Mouse (Mus musculus): ENCODE data around the gene Limch1. TPM values are rescaled to one million over a fixed set of nuclear protein-coding genes. Genes with fewer than 3 reads are reported as not detected.
A peak's percentile ranks its signal among the peaks of the same experiment; 100 is the strongest.

The Limch1 gene
- polyA plus RNA-seq, 1 experiment from 2014 or later = 67.8 TPM

GRCm38 (mm10) chr5:66861232-66862035, 115.8 kb downstream of the Limch1 start:
- no peaks in the 10 kb centered on the region for H3K36me3 ChIP-seq (ENCODE audit: insufficient read depth)
- 31% methylated on average over 17 of the region's 17 CpGs for WGBS
- no peak overlapping the region for H3K9ac ChIP-seq
- no peaks in the 10 kb centered on the region for H3K9me3 ChIP-seq (ENCODE audit: low read depth, low read length)
- H3K27me3 ChIP-seq (ENCODE audit: insufficient read depth, low read length) = no peaks in the 10 kb centered on the region
- no peak overlapping the region; the same call in 1 of the 2 replicates for H3K4me2 ChIP-seq
- TF ChIP-seq CTCF (IDR thresholded peaks at IDR 0.05; ENCODE audit: low read depth) = no peak
- H3K4me3 ChIP-seq (ENCODE audit: low read depth, low read length) = no peak overlapping the region
- H3K4me1 ChIP-seq (ENCODE audit: insufficient read depth) = peaks cover 23% of the 10 kb centered on the region
- ATAC-seq (ENCODE audit: insufficient read depth) = peak; percentile 33
- DNase-seq = peak; percentile 58
- H3K27ac ChIP-seq (ENCODE audit: low read depth) = peak overlapping the region; percentile 66

GRCm38 (mm10) chr5:66862151-66862550, 116.5 kb downstream of the Limch1 start:
- H3K4me1 ChIP-seq (ENCODE audit: insufficient read depth) = peaks cover 19% of the 10 kb centered on the region
- ATAC-seq (ENCODE audit: insufficient read depth) = peak; percentile 84
- H3K9me3 ChIP-seq (ENCODE audit: low read depth, low read length) = no peaks in the 10 kb centered on the region
- DNase-seq = peak; percentile 80
- no peaks in the 10 kb centered on the region for H3K27me3 ChIP-seq (ENCODE audit: insufficient read depth, low read length)
- no peak overlapping the region for H3K9ac ChIP-seq
- H3K4me3 ChIP-seq (ENCODE audit: low read depth, low read length) = no peak overlapping the region
- H3K36me3 ChIP-seq (ENCODE audit: insufficient read depth) = no peaks in the 10 kb centered on the region
- WGBS = 19% methylated on average over 4 of the region's 4 CpGs
- TF ChIP-seq CTCF (IDR thresholded peaks at IDR 0.05; ENCODE audit: low read depth) = no peak
- peak overlapping the region; percentile 19 for H3K27ac ChIP-seq (ENCODE audit: low read depth)
- H3K4me2 ChIP-seq = no peak overlapping the region

DNA sequence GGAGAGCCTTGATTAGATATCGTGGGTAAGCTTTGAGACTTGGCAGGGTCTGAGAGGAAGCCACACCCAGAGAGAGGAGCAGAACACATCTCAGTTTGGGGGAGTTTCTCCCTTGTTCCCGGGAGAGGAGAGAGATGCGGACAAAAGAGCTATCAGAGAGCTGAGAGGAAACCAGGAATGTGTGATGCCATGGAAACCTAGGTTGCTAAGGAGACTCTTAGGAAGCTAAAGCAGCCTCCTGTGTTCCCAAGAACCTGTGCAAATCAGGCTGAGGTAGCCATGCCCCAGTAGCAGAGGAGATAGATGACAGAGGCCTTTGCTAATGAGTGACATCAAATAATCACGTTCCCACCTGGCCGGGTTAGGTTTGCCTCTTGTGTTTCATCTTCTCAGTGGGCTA, 119.6 kb downstream of the Limch1 start:
- Histone ChIP-seq H3K4me1 (ENCODE audit: insufficient read depth) (peaks cover 19% of the 10 kb centered on the region), H3K27ac (ENCODE audit: low read depth) (no peak overlapping the region), H3K9ac (no peak overlapping the region), H3K4me2 (no peak overlapping the region), H3K9me3 (ENCODE audit: low read depth, low read length) (no peaks in the 10 kb centered on the region), H3K36me3 (ENCODE audit: insufficient read depth) (no peaks in the 10 kb centered on the region), H3K4me3 (ENCODE audit: low read depth, low read length) (no peak overlapping the region), H3K27me3 (ENCODE audit: insufficient read depth, low read length) (no peaks in the 10 kb centered on the region)
- ATAC-seq (ENCODE audit: insufficient read depth) (no peak), DNase-seq (peak; percentile 45)
- WGBS = 62% methylated on average over 5 of the region's 5 CpGs
- no peak for TF ChIP-seq CTCF (IDR thresholded peaks at IDR 0.05; ENCODE audit: low read depth)

DNA sequence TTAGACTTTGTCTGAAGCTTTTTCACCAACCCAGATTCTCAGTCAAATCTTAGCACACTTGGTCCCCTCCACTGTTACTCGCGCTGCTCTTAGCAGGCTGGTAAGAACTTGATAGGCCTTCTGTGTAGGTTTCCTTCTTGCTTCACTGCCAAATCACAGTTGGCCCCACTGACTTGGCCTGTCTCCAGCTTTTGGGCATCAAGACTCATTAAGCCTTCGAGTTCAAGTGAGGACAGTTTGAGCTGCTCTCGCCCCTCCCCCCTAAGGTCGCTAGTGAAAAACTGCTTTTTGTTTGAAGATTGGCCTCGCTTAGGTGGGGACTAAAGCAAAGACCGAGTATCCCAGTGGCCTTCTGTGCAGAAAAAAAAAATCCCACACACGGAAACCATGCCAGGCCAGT, 120.4 kb downstream of the Limch1 start:
- H3K4me2 ChIP-seq = no peak overlapping the region
- DNase-seq (peak; percentile 60), ATAC-seq (ENCODE audit: insufficient read depth) (no peak)
- no peaks in the 10 kb centered on the region for H3K36me3 ChIP-seq (ENCODE audit: insufficient read depth)
- H3K4me1 ChIP-seq (ENCODE audit: insufficient read depth) = peaks cover 15% of the 10 kb centered on the region
- H3K27me3 ChIP-seq (ENCODE audit: insufficient read depth, low read length) = no peaks in the 10 kb centered on the region
- 59% methylated on average over 8 of the region's 8 CpGs for WGBS
- H3K27ac ChIP-seq (ENCODE audit: low read depth) = no peak overlapping the region
- no peaks in the 10 kb centered on the region for H3K9me3 ChIP-seq (ENCODE audit: low read depth, low read length)
- no peak overlapping the region for H3K4me3 ChIP-seq (ENCODE audit: low read depth, low read length)
- no peak for TF ChIP-seq CTCF (IDR thresholded peaks at IDR 0.05; ENCODE audit: low read depth)
- H3K9ac ChIP-seq = no peak overlapping the region

- Histone ChIP-seq H3K4me3 (ENCODE audit: low read depth, low read length) (no peak overlapping the region), H3K9ac (no peak overlapping the region), H3K9me3 (ENCODE audit: low read depth, low read length) (no peaks in the 10 kb centered on the region), H3K27me3 (ENCODE audit: insufficient read depth, low read length) (no peaks in the 10 kb centered on the region), H3K36me3 (ENCODE audit: insufficient read depth) (no peaks in the 10 kb centered on the region), H3K4me1 (ENCODE audit: insufficient read depth) (no peaks in the 10 kb centered on the region), H3K4me2 (no peak overlapping the region), H3K27ac (ENCODE audit: low read depth) (no peak overlapping the region)
- WGBS = 90% methylated on average over 4 of the region's 4 CpGs
- DNase-seq (no peak), ATAC-seq (ENCODE audit: insufficient read depth) (no peak)
- no peak for TF ChIP-seq CTCF (IDR thresholded peaks at IDR 0.05; ENCODE audit: low read depth)
Measured at GRCm38 (mm10) chr5:66869545-66869944, 123.9 kb downstream of the Limch1 start.

GRCm38 (mm10) chr5:66871521-66872050, 126.0 kb downstream of the Limch1 start:
- Histone ChIP-seq H3K27me3 (ENCODE audit: insufficient read depth, low read length) (no peaks in the 10 kb centered on the region), H3K9ac (no peak overlapping the region), H3K4me1 (ENCODE audit: insufficient read depth) (peaks cover 7% of the 10 kb centered on the region; the same call in 1 of the 2 replicates), H3K9me3 (ENCODE audit: low read depth, low read length) (no peaks in the 10 kb centered on the region), H3K4me3 (ENCODE audit: low read depth, low read length) (no peak overlapping the region), H3K4me2 (no peak overlapping the region), H3K36me3 (ENCODE audit: insufficient read depth) (no peaks in the 10 kb centered on the region), H3K27ac (ENCODE audit: low read depth) (no peak overlapping the region)
- 85% methylated on average over 11 of the region's 11 CpGs for WGBS
- TF ChIP-seq CTCF (IDR thresholded peaks at IDR 0.05; ENCODE audit: low read depth) = no peak
- DNase-seq = no peak
- no peak for ATAC-seq (ENCODE audit: insufficient read depth)

GRCm38 (mm10) chr5:66872053-66872452, 126.4 kb downstream of the Limch1 start:
- DNase-seq = no peak
- 91% methylated on average over 4 of the region's 4 CpGs for WGBS
- TF ChIP-seq CTCF (IDR thresholded peaks at IDR 0.05; ENCODE audit: low read depth) = no peak

More at GRCm38 (mm10) chr5:66872053-66872452, 126.4 kb downstream of the Limch1 start:
- H3K27me3 ChIP-seq (ENCODE audit: insufficient read depth, low read length) = no peaks in the 10 kb centered on the region
- no peak overlapping the region for H3K9ac ChIP-seq
- H3K4me2 ChIP-seq = no peak overlapping the region
- H3K36me3 ChIP-seq (ENCODE audit: insufficient read depth) = no peaks in the 10 kb centered on the region
- no peak overlapping the region for H3K27ac ChIP-seq (ENCODE audit: low read depth)
- peaks cover 11% of the 10 kb centered on the region; the same call in 1 of the 2 replicates for H3K4me1 ChIP-seq (ENCODE audit: insufficient read depth)
- H3K4me3 ChIP-seq (ENCODE audit: low read depth, low read length) = no peak overlapping the region
- no peak for ATAC-seq (ENCODE audit: insufficient read depth)
- no peaks in the 10 kb centered on the region for H3K9me3 ChIP-seq (ENCODE audit: low read depth, low read length)
